Mouse (Mus musculus): ENCODE results near the gene Gmds. TPM values are rescaled to one million over a fixed set of nuclear protein-coding genes. Genes with fewer than 3 reads are reported as not detected.

Gmds gene
- polyA plus RNA-seq, 1 experiment from 2014 or later, result 28.4 TPM

- Histone ChIP-seq H3K4me1 (no peaks in the 10 kb centered on the region), H3K4me3 (no peak overlapping the region), H3K36me3 (replicated peaks) (no peaks in the 10 kb centered on the region), H3K27me3 (ENCODE audit: poor library complexity, severe bottlenecking) (no peaks in the 10 kb centered on the region), H3K9me3 (no peaks in the 10 kb centered on the region), H3K27ac (no peak overlapping the region)
- no peak for DNase-seq (ENCODE audit: extremely low spot score, low spot score)
- 72% methylated on average over 1 of the region's 1 CpGs for WGBS
Measured at GRCm38 (mm10) chr13:32115468-32115867, 223.1 kb downstream of the Gmds start.

- no peak overlapping the region for H3K4me3 ChIP-seq
- no peak overlapping the region for H3K27ac ChIP-seq
- no peaks in the 10 kb centered on the region for H3K27me3 ChIP-seq (ENCODE audit: poor library complexity, severe bottlenecking)
- DNase-seq (ENCODE audit: extremely low spot score, low spot score), result no peak
- H3K4me1 ChIP-seq, result no peaks in the 10 kb centered on the region
- no peaks in the 10 kb centered on the region for H3K9me3 ChIP-seq
- 90% methylated on average over 3 of the region's 3 CpGs for WGBS
- H3K36me3 ChIP-seq (replicated peaks), result no peaks in the 10 kb centered on the region
Measured at GRCm38 (mm10) chr13:32113875-32114274, 224.7 kb downstream of the Gmds start.

GRCm38 (mm10) chr13:32088303-32088977 lies 250.1 kb downstream of the Gmds start:
- Histone ChIP-seq H3K36me3 (replicated peaks) (no peaks in the 10 kb centered on the region), H3K4me1 (no peaks in the 10 kb centered on the region), H3K27me3 (ENCODE audit: poor library complexity, severe bottlenecking) (no peaks in the 10 kb centered on the region), H3K27ac (no peak overlapping the region), H3K4me3 (no peak overlapping the region), H3K9me3 (no peaks in the 10 kb centered on the region)
- no peak for DNase-seq (ENCODE audit: extremely low spot score, low spot score)
- 82% methylated on average over 7 of the region's 7 CpGs for WGBS

- H3K4me3 ChIP-seq, result no peak overlapping the region
- no peaks in the 10 kb centered on the region for H3K9me3 ChIP-seq
- no peak overlapping the region for H3K27ac ChIP-seq
- H3K27me3 ChIP-seq (ENCODE audit: poor library complexity, severe bottlenecking), result no peaks in the 10 kb centered on the region
- DNase-seq (ENCODE audit: extremely low spot score, low spot score), result no peak
- H3K36me3 ChIP-seq (replicated peaks), result no peaks in the 10 kb centered on the region
- WGBS, result 75% methylated on average over 6 of the region's 6 CpGs
- H3K4me1 ChIP-seq, result no peaks in the 10 kb centered on the region
Measured at GRCm38 (mm10) chr13:32080520-32081249, 257.9 kb downstream of the Gmds start.

- WGBS, result 72% methylated on average over 2 of the region's 2 CpGs
- Histone ChIP-seq H3K4me1 (peaks cover 5% of the 10 kb centered on the region), H3K9me3 (no peaks in the 10 kb centered on the region)
Measured at GRCm38 (mm10) chr13:32073630-32074029, 264.9 kb downstream of the Gmds start.

GRCm38 (mm10) chr13:32055321-32055720 lies 283.2 kb downstream of the Gmds start:
- Histone ChIP-seq H3K36me3 (replicated peaks) (no peaks in the 10 kb centered on the region), H3K9me3 (no peaks in the 10 kb centered on the region), H3K4me1 (peaks cover 12% of the 10 kb centered on the region), H3K27ac (no peak overlapping the region), H3K4me3 (no peak overlapping the region), H3K27me3 (ENCODE audit: poor library complexity, severe bottlenecking) (peaks cover 6% of the 10 kb centered on the region; the same call in 1 of the 2 replicates)
- DNase-seq (ENCODE audit: extremely low spot score, low spot score), result no peak
- WGBS, result 53% methylated on average over 6 of the region's 6 CpGs

More at GRCm38 (mm10) chr13:32073630-32074029, 264.9 kb downstream of the Gmds start:
- H3K27me3 ChIP-seq (ENCODE audit: poor library complexity, severe bottlenecking), result no peaks in the 10 kb centered on the region
- H3K4me3 ChIP-seq, result no peak overlapping the region
- no peak for DNase-seq (ENCODE audit: extremely low spot score, low spot score)
- no peak overlapping the region for H3K27ac ChIP-seq
- H3K36me3 ChIP-seq (replicated peaks), result no peaks in the 10 kb centered on the region

- DNase-seq (ENCODE audit: extremely low spot score, low spot score), result no peak
- peaks cover 6% of the 10 kb centered on the region; the same call in 1 of the 2 replicates for H3K27me3 ChIP-seq (ENCODE audit: poor library complexity, severe bottlenecking)
Measured at GRCm38 (mm10) chr13:32053587-32053986, 285.0 kb downstream of the Gmds start.

GRCm38 (mm10) chr13:32047980-32048959 lies 290.3 kb downstream of the Gmds start:
- Histone ChIP-seq H3K4me1 (peaks cover 25% of the 10 kb centered on the region), H3K36me3 (replicated peaks) (no peaks in the 10 kb centered on the region), H3K27ac (no peak overlapping the region), H3K27me3 (ENCODE audit: poor library complexity, severe bottlenecking) (peaks cover 6% of the 10 kb centered on the region; the same call in 1 of the 2 replicates), H3K9me3 (no peaks in the 10 kb centered on the region), H3K4me3 (no peak overlapping the region)
- 56% methylated on average over 6 of the region's 6 CpGs for WGBS
- no peak for DNase-seq (ENCODE audit: extremely low spot score, low spot score)

More at GRCm38 (mm10) chr13:32053587-32053986, 285.0 kb downstream of the Gmds start:
- H3K9me3 ChIP-seq, result no peaks in the 10 kb centered on the region
- peaks cover 13% of the 10 kb centered on the region for H3K4me1 ChIP-seq
- H3K27ac ChIP-seq, result no peak overlapping the region
- no peaks in the 10 kb centered on the region for H3K36me3 ChIP-seq (replicated peaks)
- no peak overlapping the region for H3K4me3 ChIP-seq

GRCm38 (mm10) chr13:32046961-32047360 lies 291.6 kb downstream of the Gmds start:
- no peak overlapping the region for H3K27ac ChIP-seq
- no peaks in the 10 kb centered on the region for H3K9me3 ChIP-seq
- peaks cover 29% of the 10 kb centered on the region for H3K4me1 ChIP-seq
- peaks cover under 1% of the 10 kb centered on the region; the same call in 1 of the 2 replicates for H3K27me3 ChIP-seq (ENCODE audit: poor library complexity, severe bottlenecking)
- H3K36me3 ChIP-seq (replicated peaks), result no peaks in the 10 kb centered on the region
- no peak for DNase-seq (ENCODE audit: extremely low spot score, low spot score)
- H3K4me3 ChIP-seq, result no peak overlapping the region
- WGBS, result 16% methylated on average over 4 of the region's 4 CpGs

GRCm38 (mm10) chr13:32042748-32043147 lies 295.8 kb downstream of the Gmds start:
- Histone ChIP-seq H3K4me3 (no peak overlapping the region), H3K27me3 (ENCODE audit: poor library complexity, severe bottlenecking) (no peaks in the 10 kb centered on the region), H3K27ac (no peak overlapping the region), H3K9me3 (no peaks in the 10 kb centered on the region), H3K36me3 (replicated peaks) (no peaks in the 10 kb centered on the region), H3K4me1 (peaks cover 19% of the 10 kb centered on the region)
- WGBS, result 84% methylated on average over 2 of the region's 2 CpGs
- no peak for DNase-seq (ENCODE audit: extremely low spot score, low spot score)

- 89% methylated on average over 1 of the region's 1 CpGs for WGBS
- no peaks in the 10 kb centered on the region for H3K27me3 ChIP-seq (ENCODE audit: poor library complexity, severe bottlenecking)
- H3K4me3 ChIP-seq, result no peak overlapping the region
- no peak overlapping the region for H3K27ac ChIP-seq
- no peak for DNase-seq (ENCODE audit: extremely low spot score, low spot score)
- H3K4me1 ChIP-seq, result peaks cover 12% of the 10 kb centered on the region
- no peaks in the 10 kb centered on the region for H3K9me3 ChIP-seq
- no peaks in the 10 kb centered on the region for H3K36me3 ChIP-seq (replicated peaks)
Measured at GRCm38 (mm10) chr13:32040822-32041221, 297.7 kb downstream of the Gmds start.

- DNase-seq (ENCODE audit: extremely low spot score, low spot score), result no peak
- Histone ChIP-seq H3K27ac (no peak overlapping the region), H3K36me3 (replicated peaks) (no peaks in the 10 kb centered on the region), H3K9me3 (no peaks in the 10 kb centered on the region), H3K4me3 (no peak overlapping the region), H3K4me1 (peaks cover 24% of the 10 kb centered on the region), H3K27me3 (ENCODE audit: poor library complexity, severe bottlenecking) (no peaks in the 10 kb centered on the region)
- WGBS, result 71% methylated on average over 5 of the region's 5 CpGs
Measured at GRCm38 (mm10) chr13:32036902-32037301, 301.6 kb downstream of the Gmds start.

Data from forebrain, embryonic 10.5 days (tissue).